Mouse (Mus musculus) midbrain, embryonic 12.5 days (tissue): ENCODE measurements at regions not wholly inside any gene's neighbourhood (a gene's known extent, or its start where the extent isn't known, plus 50 kb on each side); places are given as distances from the start of the nearest gene placed in this dataset.

Experiments used
- ATAC-seq: fragments of 200-750 bp; cut with Nextera tagmentation; 2 replicates; pipeline ENCODE4 v1.8.0; 2017; ENCODE audit warnings: low read depth, moderate TSS enrichment, moderate library complexity; ENCODE audit not compliant: low FRiP score
- H3K27ac ChIP-seq: fragments of 300-500 bp; sonication (generic); replicated peaks from 2 replicates; pipeline ENCODE4 v1.5.1; 2016; ENCODE audit warnings: mild to moderate bottlenecking
- H3K27me3 ChIP-seq: fragments of 300-500 bp; sonication (generic); 2 replicates; pipeline ENCODE4 v1.6.1; 2016; ENCODE audit warnings: mild to moderate bottlenecking
- H3K36me3 ChIP-seq: fragments of 300-500 bp; sonication (generic); 2 replicates; pipeline ENCODE4 v1.6.1; 2016
- H3K4me1 ChIP-seq: fragments of 300-500 bp; sonication (generic); 2 replicates; pipeline ENCODE4 v1.6.1; 2016
- H3K4me2 ChIP-seq: fragments of 300-500 bp; sonication (generic); replicated peaks from 2 replicates; pipeline ENCODE4 v1.6.1; 2016; ENCODE audit warnings: mild to moderate bottlenecking, moderate library complexity
- H3K4me3 ChIP-seq: fragments of 300-500 bp; sonication (generic); 2 replicates; pipeline ENCODE4 v1.5.1; 2016; ENCODE audit warnings: mild to moderate bottlenecking
- H3K9ac ChIP-seq: fragments of 300-500 bp; sonication (generic); replicated peaks from 2 replicates; pipeline ENCODE4 v1.6.1; 2016; ENCODE audit warnings: mild to moderate bottlenecking, moderate library complexity
- H3K9me3 ChIP-seq: fragments of 300-500 bp; sonication (generic); 2 replicates; pipeline ENCODE4 v1.6.1; 2016; ENCODE audit warnings: mild to moderate bottlenecking
- WGBS: fragments of 180-500 bp; shearing (Covaris S2); methylation state at CpG from one replicate; pipeline ENCODE4 v1.1.7; 2016; 5-methylcytosine and 5-hydroxymethylcytosine counted together

- WGBS = 73% methylated on average over 4 of the region's 4 CpGs
- no peaks in the 10 kb centered on the region for H3K27me3 ChIP-seq
- ATAC-seq = no peak
- no peak overlapping the region for H3K4me3 ChIP-seq
- no peaks in the 10 kb centered on the region for H3K4me1 ChIP-seq
- H3K9me3 ChIP-seq = no peaks in the 10 kb centered on the region
- H3K36me3 ChIP-seq = no peaks in the 10 kb centered on the region
- no peak overlapping the region for H3K4me2 ChIP-seq
- no peak overlapping the region for H3K27ac ChIP-seq
- no peak overlapping the region for H3K9ac ChIP-seq
Measured at GRCm38 (mm10) chr1:67465527-67465926, 342.7 kb downstream of the Cps1 start.

DNA sequence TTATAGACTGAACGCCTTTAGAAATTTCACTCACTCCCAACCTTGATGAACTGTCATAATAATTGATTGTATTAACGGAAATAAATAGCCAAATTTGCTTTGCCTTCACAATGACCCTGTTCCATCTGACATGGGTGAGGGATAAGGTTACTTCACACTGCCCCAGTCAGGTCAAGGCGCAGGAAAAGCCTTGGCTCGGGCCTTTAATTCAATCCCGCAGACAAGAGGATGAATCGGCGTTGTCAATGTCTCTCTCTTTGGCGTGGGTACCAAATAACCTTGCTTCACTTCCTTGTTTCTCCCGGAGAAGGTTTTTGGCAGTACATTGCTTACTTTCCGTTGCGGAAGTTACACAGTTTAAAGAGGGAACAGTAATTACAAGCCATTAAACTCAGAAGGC is 354.2 kb downstream of the Cps1 start:
- Histone ChIP-seq H3K4me1 (no peaks in the 10 kb centered on the region), H3K36me3 (no peaks in the 10 kb centered on the region), H3K4me2 (no peak overlapping the region), H3K4me3 (no peak overlapping the region), H3K9me3 (no peaks in the 10 kb centered on the region), H3K27ac (no peak overlapping the region), H3K27me3 (no peaks in the 10 kb centered on the region), H3K9ac (no peak overlapping the region)
- WGBS = 75% methylated on average over 11 of the region's 11 CpGs
- ATAC-seq = no peak

- no peaks in the 10 kb centered on the region for H3K4me1 ChIP-seq
- H3K9me3 ChIP-seq = no peaks in the 10 kb centered on the region
- H3K4me2 ChIP-seq = no peak overlapping the region
- ATAC-seq = no peak
- WGBS = 88% methylated on average over 3 of the region's 3 CpGs
- no peak overlapping the region for H3K9ac ChIP-seq
- no peaks in the 10 kb centered on the region for H3K27me3 ChIP-seq
- H3K36me3 ChIP-seq = no peaks in the 10 kb centered on the region
- H3K27ac ChIP-seq = no peak overlapping the region
- no peak overlapping the region for H3K4me3 ChIP-seq
Measured at GRCm38 (mm10) chr1:67477966-67478365, 355.1 kb downstream of the Cps1 start.

GRCm38 (mm10) chr1:67481974-67482373 is 359.1 kb downstream of the Cps1 start:
- no peak overlapping the region for H3K4me3 ChIP-seq
- no peak overlapping the region for H3K4me2 ChIP-seq
- no peaks in the 10 kb centered on the region for H3K36me3 ChIP-seq
- no peaks in the 10 kb centered on the region for H3K4me1 ChIP-seq
- WGBS = 89% methylated on average over 1 of the region's 1 CpGs
- no peak for ATAC-seq
- H3K9me3 ChIP-seq = no peaks in the 10 kb centered on the region
- no peak overlapping the region for H3K27ac ChIP-seq
- no peak overlapping the region for H3K9ac ChIP-seq
- H3K27me3 ChIP-seq = no peaks in the 10 kb centered on the region

- Histone ChIP-seq H3K4me1 (no peaks in the 10 kb centered on the region), H3K9ac (no peak overlapping the region), H3K36me3 (no peaks in the 10 kb centered on the region), H3K27ac (no peak overlapping the region), H3K4me2 (no peak overlapping the region), H3K9me3 (no peaks in the 10 kb centered on the region), H3K4me3 (no peak overlapping the region), H3K27me3 (no peaks in the 10 kb centered on the region)
- 86% methylated on average over 3 of the region's 3 CpGs for WGBS
- no peak for ATAC-seq
Measured at GRCm38 (mm10) chr1:67504140-67504539, 381.3 kb downstream of the Cps1 start.

GRCm38 (mm10) chr1:67505746-67506145 is 382.9 kb downstream of the Cps1 start:
- Histone ChIP-seq H3K27me3 (no peaks in the 10 kb centered on the region), H3K27ac (no peak overlapping the region), H3K9me3 (no peaks in the 10 kb centered on the region), H3K4me2 (no peak overlapping the region), H3K9ac (no peak overlapping the region), H3K36me3 (no peaks in the 10 kb centered on the region), H3K4me1 (no peaks in the 10 kb centered on the region), H3K4me3 (no peak overlapping the region)
- no peak for ATAC-seq
- WGBS = 87% methylated on average over 2 of the region's 2 CpGs

GRCm38 (mm10) chr1:67518295-67518694 is 395.5 kb downstream of the Cps1 start:
- Histone ChIP-seq H3K4me1 (no peaks in the 10 kb centered on the region), H3K4me3 (no peak overlapping the region), H3K27ac (no peak overlapping the region), H3K9me3 (no peaks in the 10 kb centered on the region), H3K36me3 (no peaks in the 10 kb centered on the region), H3K4me2 (no peak overlapping the region), H3K27me3 (no peaks in the 10 kb centered on the region), H3K9ac (no peak overlapping the region)
- no peak for ATAC-seq
- 91% methylated on average over 3 of the region's 3 CpGs for WGBS

GRCm38 (mm10) chr1:67558728-67559127 is 435.9 kb downstream of the Cps1 start:
- Histone ChIP-seq H3K36me3 (no peaks in the 10 kb centered on the region), H3K27me3 (no peaks in the 10 kb centered on the region), H3K4me3 (no peak overlapping the region), H3K4me2 (no peak overlapping the region), H3K9me3 (no peaks in the 10 kb centered on the region), H3K27ac (no peak overlapping the region), H3K9ac (no peak overlapping the region), H3K4me1 (no peaks in the 10 kb centered on the region)
- no peak for ATAC-seq

GRCm38 (mm10) chr1:67559179-67559578 is 436.4 kb downstream of the Cps1 start:
- Histone ChIP-seq H3K4me2 (no peak overlapping the region), H3K4me1 (no peaks in the 10 kb centered on the region), H3K9me3 (no peaks in the 10 kb centered on the region), H3K27ac (no peak overlapping the region), H3K36me3 (no peaks in the 10 kb centered on the region), H3K27me3 (no peaks in the 10 kb centered on the region), H3K9ac (no peak overlapping the region), H3K4me3 (no peak overlapping the region)
- WGBS = 75% methylated on average over 1 of the region's 1 CpGs
- no peak for ATAC-seq

- WGBS = 86% methylated on average over 1 of the region's 1 CpGs
- Histone ChIP-seq H3K9me3 (no peaks in the 10 kb centered on the region), H3K27me3 (no peaks in the 10 kb centered on the region), H3K27ac (no peak overlapping the region), H3K9ac (no peak overlapping the region), H3K4me2 (no peak overlapping the region), H3K4me1 (no peaks in the 10 kb centered on the region), H3K36me3 (no peaks in the 10 kb centered on the region), H3K4me3 (no peak overlapping the region)
- no peak for ATAC-seq
Measured at GRCm38 (mm10) chr1:67571616-67572015, 448.8 kb downstream of the Cps1 start.

DNA sequence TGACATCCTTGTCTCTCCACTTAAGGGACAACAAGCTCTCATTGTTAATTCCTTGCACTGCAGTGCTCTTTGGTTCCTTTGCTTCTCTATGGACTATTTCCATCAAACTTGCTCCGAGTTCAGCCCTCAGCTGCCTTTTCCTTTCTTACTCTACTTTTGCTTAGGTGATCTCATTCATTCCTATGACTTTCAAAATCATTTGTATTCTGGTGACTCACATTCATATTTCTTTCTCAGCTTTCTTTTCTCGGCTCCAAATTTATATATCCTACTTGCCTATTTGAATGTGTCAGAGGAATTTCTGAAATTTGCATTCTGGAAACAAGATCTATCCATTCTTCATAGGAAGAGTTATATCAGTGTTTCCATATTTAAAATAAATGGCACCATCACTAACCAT is 456.9 kb downstream of the Cps1 start:
- Histone ChIP-seq H3K4me1 (no peaks in the 10 kb centered on the region), H3K9ac (no peak overlapping the region), H3K4me2 (no peak overlapping the region), H3K4me3 (no peak overlapping the region), H3K36me3 (no peaks in the 10 kb centered on the region), H3K27ac (no peak overlapping the region), H3K9me3 (no peaks in the 10 kb centered on the region), H3K27me3 (no peaks in the 10 kb centered on the region)
- WGBS = 90% methylated on average over 2 of the region's 2 CpGs
- ATAC-seq = no peak
